Mouse (Mus musculus) testis, adult 10 weeks (tissue): Measurements from ENCODE around the gene Vmn1r123. TPM values are rescaled to one million over a fixed set of nuclear protein-coding genes. Genes with fewer than 3 reads are reported as not detected.

Source experiments
- polyA plus RNA-seq: library from polyadenylated mRNA; stranded (reverse); fragments of 350-450 nt; fragmentation: Illumina TruSeq; extraction: RNeasy Lipid Tissue Mini Kit (QIAGEN cat#74804); gene quantifications from one replicate; pipeline ENCODE4 v1.2.3, GENCODE M21; 2014; ENCODE audit warnings: low read depth, low replicate concordance

Gene Vmn1r123
- not detected for polyA plus RNA-seq

DNA sequence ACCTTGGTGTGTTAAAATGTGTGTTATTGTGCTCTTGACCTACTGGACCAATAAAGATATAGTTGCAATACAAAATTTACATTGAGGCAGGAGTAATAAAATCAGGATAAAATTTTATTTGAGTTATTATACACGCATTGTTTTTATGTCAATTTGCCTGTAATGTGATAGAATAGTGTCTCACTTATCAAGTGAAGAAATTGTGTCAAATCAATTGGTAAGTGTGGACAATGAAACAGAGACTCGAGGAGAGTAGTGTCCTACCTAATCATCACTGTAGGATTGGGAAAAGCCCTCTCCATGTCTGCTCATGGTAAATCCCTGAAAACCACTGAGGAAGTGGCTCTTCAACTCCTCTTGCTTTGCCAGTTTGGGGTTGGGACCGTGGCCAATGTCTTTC, at the start of gene Vmn1r123:
Vmn1r123 (plus strand) TSS at position 301 of the 400 bp plus-strand sequence.

DNA sequence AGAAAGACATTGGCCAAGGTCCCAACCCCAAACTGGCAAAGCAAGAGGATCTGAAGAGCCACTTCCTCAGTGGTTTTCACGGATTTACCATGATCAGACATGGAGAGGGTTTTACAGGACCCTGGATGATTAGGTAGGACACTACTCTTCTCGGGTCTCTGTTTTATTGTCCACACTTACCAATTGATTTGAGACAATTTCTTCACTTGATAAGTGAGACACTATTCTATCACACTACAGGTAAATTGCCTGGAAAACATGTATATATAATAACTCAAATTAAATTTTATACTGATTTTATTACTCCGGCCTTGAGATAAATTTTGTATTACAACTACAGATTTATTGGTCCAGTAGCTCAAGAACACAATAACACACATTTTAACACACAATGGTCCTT, 28.0 kb upstream of the Vmn1r123 start, which contains the start of gene Vmn1r122:
Vmn1r122 (minus strand) TSS at position 101 of the 400 bp plus-strand sequence.

GRCm38 (mm10) chr7:21190323-21190722, 28.3 kb downstream of the Vmn1r123 start, which contains the start of gene Gm5157:
Gene Gm5157 (minus strand): TSS chr7:21190423.

Other genes with a start within 250 kb of the Vmn1r123 start
- not detected for gene Vmn1r118, start 249.8 kb upstream of the Vmn1r123 start, polyA plus RNA-seq
- gene Vmn1r119, start 149.7 kb upstream of the Vmn1r123 start, polyA plus RNA-seq: not detected
- not detected for gene Vmn1r120, start 108.4 kb upstream of the Vmn1r123 start, polyA plus RNA-seq
- not detected for gene Vmn1r121, start 63.7 kb upstream of the Vmn1r123 start, polyA plus RNA-seq
- gene Vmn1r122, start 28.1 kb upstream of the Vmn1r123 start, polyA plus RNA-seq: not detected
- not detected for gene Gm5157, start 28.2 kb downstream of the Vmn1r123 start, polyA plus RNA-seq
- gene Vmn1r124, start 98.4 kb downstream of the Vmn1r123 start, polyA plus RNA-seq: not detected
- not detected for gene Vmn1r125, start 110.0 kb downstream of the Vmn1r123 start, polyA plus RNA-seq
- not detected for gene Vmn1r126, start 139.3 kb downstream of the Vmn1r123 start, polyA plus RNA-seq
- not detected for gene Vmn1r127, start 157.7 kb downstream of the Vmn1r123 start, polyA plus RNA-seq
- not detected for gene Vmn1r128, start 187.2 kb downstream of the Vmn1r123 start, polyA plus RNA-seq
- not detected for gene Vmn1r129, start 199.1 kb downstream of the Vmn1r123 start, polyA plus RNA-seq